Mouse (Mus musculus) neural tube, embryonic 14.5 days (tissue): ENCODE data around the gene Gm49027. TPM values are rescaled to one million over a fixed set of nuclear protein-coding genes. Genes with fewer than 3 reads are reported as not detected.
A peak's percentile ranks its signal among the peaks of the same experiment; 100 is the strongest.

Experiments used
- ATAC-seq: fragments of 200-750 bp; cut with Nextera tagmentation; 2 replicates; pipeline ENCODE4 v1.8.0; 2017; ENCODE audit warnings: low read depth, mild to moderate bottlenecking, moderate TSS enrichment, moderate library complexity
- H3K27ac ChIP-seq: fragments of 300-500 bp; sonication (generic); 2 replicates; pipeline ENCODE4 v1.5.1; 2014; ENCODE audit warnings: low read depth, mild to moderate bottlenecking, control low read depth, low read length, moderate library complexity, mixed read lengths
- H3K27me3 ChIP-seq: fragments of 300-500 bp; sonication (generic); 2 replicates; pipeline ENCODE4 v1.6.1; 2014; ENCODE audit warnings: low read length; ENCODE audit not compliant: control insufficient read depth, insufficient read depth
- H3K36me3 ChIP-seq: fragments of 300-500 bp; sonication (generic); 2 replicates; pipeline ENCODE4 v1.6.1; 2014; ENCODE audit warnings: low read length, mixed read lengths; ENCODE audit not compliant: control insufficient read depth, insufficient read depth
- H3K4me1 ChIP-seq: fragments of 300-500 bp; sonication (generic); 2 replicates; pipeline ENCODE4 v1.6.1; 2014; ENCODE audit warnings: low read length; ENCODE audit not compliant: control insufficient read depth, insufficient read depth
- H3K4me2 ChIP-seq: fragments of 300-500 bp; sonication (generic); 2 replicates; pipeline ENCODE4 v1.6.1; 2014; ENCODE audit warnings: mild to moderate bottlenecking, low read depth, low read length, control low read depth
- H3K4me3 ChIP-seq: fragments of 300-500 bp; sonication (generic); 2 replicates; pipeline ENCODE4 v1.5.1; 2014; ENCODE audit warnings: low read depth, low read length, control low read depth, mixed read lengths
- H3K9ac ChIP-seq: fragments of 300-500 bp; sonication (generic); replicated peaks from 2 replicates; pipeline ENCODE4 v1.6.1; 2014; ENCODE audit warnings: low read depth, mild to moderate bottlenecking, control low read depth, low read length, mixed read lengths
- H3K9me3 ChIP-seq: fragments of 300-500 bp; sonication (generic); 2 replicates; pipeline ENCODE4 v1.6.1; 2016; ENCODE audit warnings: low read length; ENCODE audit not compliant: control insufficient read depth
- WGBS: fragments of 180-500 bp; shearing (Covaris S2); extraction: QIAGEN DNeasy Blood & Tissue Kit; methylation state at CpG from one replicate; pipeline ENCODE4 v1.1.7; 2014; 5-methylcytosine and 5-hydroxymethylcytosine counted together
- polyA plus RNA-seq: library from polyadenylated mRNA; unstranded; fragments of >200 nt; fragmentation: Nextera tagmentation; extraction: Ambion mirVana; gene quantifications from 2 replicates; pipeline ENCODE4 v1.2.1, GENCODE M21; 2014

Gm49027 gene
- 0.17 and 16.3 TPM in 2 replicates for polyA plus RNA-seq

DNA sequence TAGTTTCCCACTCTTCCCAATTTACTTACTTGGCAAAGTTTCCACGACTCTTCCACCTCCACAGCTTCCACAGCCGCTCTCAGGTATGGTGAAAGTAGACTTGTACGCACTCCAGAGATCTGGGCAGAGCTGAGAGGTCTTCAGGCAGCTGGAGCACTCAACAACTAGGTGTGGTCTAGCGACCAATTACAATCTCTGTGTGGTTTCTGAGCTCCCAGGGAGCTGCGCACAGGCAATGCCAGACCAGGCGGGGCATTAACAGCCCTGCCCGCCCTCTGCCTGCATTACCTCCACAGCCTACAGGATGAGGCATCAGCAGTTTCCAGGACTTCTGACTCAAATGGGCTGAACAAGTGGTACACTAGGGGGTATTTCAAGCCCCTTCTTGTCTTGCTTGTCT is at the start of gene Gm49027:
Gene Gm49027, minus strand, starts transcription at position 208 of the 400 bp plus-strand sequence.
- ATAC-seq, result no peak
- 81% methylated on average over 7 of the region's 7 CpGs for WGBS
- H3K9ac ChIP-seq, result peak within 1 kb of the TSS; percentile 47; the same call in 1 of the 2 replicates
- peaks cover 11% of the 10 kb centered on the region; the same call in 1 of the 2 replicates for H3K4me1 ChIP-seq
- H3K9me3 ChIP-seq, result no peaks in the 10 kb centered on the region
- peak within 1 kb of the TSS; percentile 97 for H3K4me2 ChIP-seq
- H3K27ac ChIP-seq, result peak within 1 kb of the TSS; percentile 70
- H3K36me3 ChIP-seq, result peaks cover 11% of the 10 kb centered on the region; the same call in 1 of the 2 replicates
- H3K4me3 ChIP-seq, result peak within 1 kb of the TSS; percentile 92
- no peaks in the 10 kb centered on the region for H3K27me3 ChIP-seq

DNA sequence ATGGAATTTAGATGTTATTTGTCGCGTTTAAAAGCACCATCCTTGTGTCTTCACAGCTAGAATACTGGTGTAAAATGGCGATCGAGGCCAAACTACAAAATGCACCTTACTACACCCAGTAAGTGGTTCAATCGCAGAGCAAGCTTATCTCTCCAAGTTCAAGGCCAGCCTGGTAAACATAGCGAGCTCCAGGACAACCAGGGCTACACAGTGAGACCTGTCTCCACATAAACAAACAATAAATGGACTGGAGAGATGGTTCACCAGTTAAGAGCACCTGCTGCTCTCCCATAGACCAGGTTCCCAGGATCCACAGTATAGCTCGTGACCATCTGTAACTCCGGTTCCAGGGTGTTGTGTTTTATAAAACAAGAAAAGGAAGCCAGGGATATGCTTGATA is 48.1 kb upstream of the Gm49027 start:
- Histone ChIP-seq H3K9me3 (no peaks in the 10 kb centered on the region), H3K4me2 (peak overlapping the region; percentile 64), H3K4me1 (peaks cover 7% of the 10 kb centered on the region), H3K36me3 (peaks cover 9% of the 10 kb centered on the region), H3K27me3 (no peaks in the 10 kb centered on the region), H3K27ac (no peak overlapping the region), H3K4me3 (peak overlapping the region; percentile 62), H3K9ac (no peak overlapping the region)
- 59% methylated on average over 8 of the region's 8 CpGs for WGBS
- peak; percentile 42; the same call in 1 of the 2 replicates for ATAC-seq

DNA sequence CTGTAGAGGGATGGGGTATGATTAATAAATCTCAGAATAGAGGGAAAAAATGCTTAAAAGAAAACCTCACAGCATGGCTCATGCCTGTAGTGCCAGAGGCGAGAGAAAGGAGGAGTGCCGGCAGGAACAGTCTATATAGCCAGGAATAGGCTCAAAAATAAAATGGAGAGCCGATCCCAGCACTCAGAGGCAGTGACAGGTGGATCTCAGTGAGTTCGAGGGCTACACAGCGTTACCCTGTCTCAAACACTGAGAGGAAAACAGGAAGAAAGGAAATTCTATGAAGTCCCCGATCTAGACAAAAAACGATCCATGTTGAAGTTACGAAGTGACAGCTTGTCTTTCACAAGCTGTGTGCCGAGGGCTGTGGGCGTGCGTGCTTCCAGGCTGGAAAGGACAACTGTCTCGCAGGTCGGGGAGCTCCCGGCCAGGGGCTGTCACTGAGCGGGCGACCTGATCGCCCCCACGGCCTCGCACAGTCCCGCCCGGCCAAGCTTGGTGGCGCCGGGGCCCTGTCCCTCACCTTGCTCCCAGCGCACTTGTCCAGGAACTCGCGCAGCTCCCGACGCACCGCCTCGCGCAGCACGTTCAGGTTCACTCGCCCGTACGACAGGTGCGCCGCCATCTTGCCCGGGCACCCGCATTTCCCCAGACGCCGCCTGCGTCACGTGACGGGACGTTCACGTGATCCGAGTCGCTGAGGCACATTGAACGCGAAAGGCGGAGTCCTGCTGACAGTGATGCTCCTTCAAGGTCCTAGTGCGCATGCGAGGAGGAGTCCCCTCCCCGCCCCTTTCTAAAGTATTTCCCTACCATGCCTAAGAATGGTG is 47.3 kb upstream of the Gm49027 start, which contains the start of gene Vps33a:
Gene Vps33a, minus strand, starts transcription at position 682 of the 830 bp plus-strand sequence.
- peak within 1 kb of the TSS; percentile 62 for H3K9ac ChIP-seq
- peak within 1 kb of the TSS; percentile 64 for H3K4me2 ChIP-seq
- WGBS, result under 1% methylated on average over 54 of the region's 54 CpGs
- H3K36me3 ChIP-seq, result peaks cover 5% of the 10 kb centered on the region
- H3K9me3 ChIP-seq, result no peaks in the 10 kb centered on the region
- peak within 1 kb of the TSS; percentile 56 for H3K27ac ChIP-seq
- no peaks in the 10 kb centered on the region for H3K27me3 ChIP-seq
- ATAC-seq, result peak; percentile 90
- H3K4me1 ChIP-seq, result peaks cover 7% of the 10 kb centered on the region
- peak within 1 kb of the TSS; percentile 62 for H3K4me3 ChIP-seq

- ATAC-seq, result no peak
- no peak overlapping the region for H3K9ac ChIP-seq
- H3K4me2 ChIP-seq, result no peak overlapping the region
- no peak overlapping the region for H3K27ac ChIP-seq
- peaks cover 46% of the 10 kb centered on the region for H3K36me3 ChIP-seq
- H3K9me3 ChIP-seq, result no peaks in the 10 kb centered on the region
- no peaks in the 10 kb centered on the region for H3K27me3 ChIP-seq
- 95% methylated on average over 11 of the region's 11 CpGs for WGBS
- H3K4me1 ChIP-seq, result no peaks in the 10 kb centered on the region
- H3K4me3 ChIP-seq, result no peak overlapping the region
Measured at GRCm38 (mm10) chr5:123561128-123561527, 35.8 kb upstream of the Gm49027 start.

DNA sequence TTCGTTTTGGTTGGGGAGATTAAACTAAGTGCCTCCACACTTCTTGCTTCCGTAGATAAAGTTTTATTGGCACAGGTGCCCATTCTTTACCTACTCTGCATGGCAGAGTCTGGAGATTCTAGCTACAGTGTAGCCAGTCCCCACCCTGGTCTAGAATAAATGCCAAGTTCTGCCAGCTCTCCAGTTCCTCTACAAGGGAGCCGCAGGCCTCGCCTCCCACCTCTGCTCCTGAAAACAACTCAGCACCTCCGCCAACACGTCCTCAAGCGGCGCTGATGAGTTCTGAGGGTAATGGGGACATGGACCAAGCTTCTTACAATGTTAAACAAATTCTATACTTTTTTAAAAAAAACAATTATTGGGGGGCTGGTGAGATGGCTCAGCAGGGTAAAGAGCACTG is 34.3 kb upstream of the Gm49027 start:
- WGBS, result 97% methylated on average over 8 of the region's 8 CpGs
- Histone ChIP-seq H3K9ac (no peak overlapping the region), H3K36me3 (peaks cover 42% of the 10 kb centered on the region), H3K4me1 (no peaks in the 10 kb centered on the region), H3K4me2 (no peak overlapping the region), H3K27me3 (no peaks in the 10 kb centered on the region), H3K27ac (no peak overlapping the region), H3K9me3 (no peaks in the 10 kb centered on the region), H3K4me3 (no peak overlapping the region)
- ATAC-seq, result no peak

GRCm38 (mm10) chr5:123556451-123556850 is 31.2 kb upstream of the Gm49027 start:
- WGBS, result 80% methylated on average over 2 of the region's 2 CpGs
- H3K9me3 ChIP-seq, result no peaks in the 10 kb centered on the region
- no peaks in the 10 kb centered on the region for H3K27me3 ChIP-seq
- no peak for ATAC-seq
- no peaks in the 10 kb centered on the region for H3K4me1 ChIP-seq
- H3K36me3 ChIP-seq, result peaks cover 25% of the 10 kb centered on the region
- H3K4me3 ChIP-seq, result no peak overlapping the region
- no peak overlapping the region for H3K9ac ChIP-seq
- H3K27ac ChIP-seq, result no peak overlapping the region
- H3K4me2 ChIP-seq, result no peak overlapping the region

- ATAC-seq, result no peak
- no peaks in the 10 kb centered on the region for H3K9me3 ChIP-seq
- H3K4me3 ChIP-seq, result no peak overlapping the region
- peaks cover 22% of the 10 kb centered on the region for H3K36me3 ChIP-seq
- no peak overlapping the region for H3K27ac ChIP-seq
- no peaks in the 10 kb centered on the region for H3K27me3 ChIP-seq
- no peak overlapping the region for H3K9ac ChIP-seq
- 94% methylated on average over 7 of the region's 7 CpGs for WGBS
- H3K4me1 ChIP-seq, result no peaks in the 10 kb centered on the region
- no peak overlapping the region for H3K4me2 ChIP-seq
Measured at GRCm38 (mm10) chr5:123555693-123556092, 30.4 kb upstream of the Gm49027 start.

- H3K9me3 ChIP-seq, result no peaks in the 10 kb centered on the region
- H3K27me3 ChIP-seq, result no peaks in the 10 kb centered on the region
- no peak for ATAC-seq
- H3K4me3 ChIP-seq, result no peak overlapping the region
- no peaks in the 10 kb centered on the region for H3K4me1 ChIP-seq
- peaks cover 62% of the 10 kb centered on the region for H3K36me3 ChIP-seq
- H3K4me2 ChIP-seq, result no peak overlapping the region
- no peak overlapping the region for H3K9ac ChIP-seq
- WGBS, result 95% methylated on average over 10 of the region's 10 CpGs
- H3K27ac ChIP-seq, result no peak overlapping the region
Measured at GRCm38 (mm10) chr5:123533801-123534200, 8.5 kb upstream of the Gm49027 start.

DNA sequence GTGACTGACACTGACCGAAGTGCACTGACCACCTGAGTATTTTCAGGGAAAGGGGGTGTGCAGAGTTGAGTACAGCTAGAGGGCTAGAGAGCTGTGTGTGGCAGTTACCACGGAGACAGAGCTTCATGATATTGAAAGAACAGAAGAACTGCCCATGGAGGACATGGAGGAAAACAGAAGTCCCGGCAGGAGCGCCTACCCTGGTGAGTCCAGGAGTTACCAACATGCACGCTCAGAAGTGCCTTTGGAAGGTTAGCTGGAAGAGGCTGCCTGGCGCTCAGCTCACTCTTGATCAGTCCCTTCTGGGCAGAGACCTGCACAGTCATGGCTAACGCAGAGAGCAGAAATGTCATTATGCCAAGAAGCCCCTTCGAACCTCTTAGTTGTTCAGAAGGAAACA is 4.8 kb upstream of the Gm49027 start:
- Histone ChIP-seq H3K27ac (no peak overlapping the region), H3K9ac (no peak overlapping the region), H3K9me3 (no peaks in the 10 kb centered on the region), H3K4me3 (no peak overlapping the region), H3K4me2 (no peak overlapping the region), H3K36me3 (peaks cover 49% of the 10 kb centered on the region), H3K27me3 (no peaks in the 10 kb centered on the region), H3K4me1 (no peaks in the 10 kb centered on the region)
- no peak for ATAC-seq
- WGBS, result 92% methylated on average over 8 of the region's 8 CpGs
